Mouse (Mus musculus) limb, embryonic 14.5 days (tissue): ENCODE data around the gene Slc8a2. TPM values are rescaled to one million over a fixed set of nuclear protein-coding genes. Genes with fewer than 3 reads are reported as not detected.

Experiments
- ATAC-seq: fragments of 200-750 bp; cut with Nextera tagmentation; 2 replicates; pipeline ENCODE4 v1.8.0; 2017; ENCODE audit warnings: low read depth, moderate number of reproducible peaks, moderate TSS enrichment; ENCODE audit not compliant: low FRiP score
- DNase-seq: peaks from one replicate; pipeline ENCODE4 v3.0.0-alpha.2; 2015; ENCODE audit warnings: low spot score
- H3K27ac ChIP-seq: fragments of 300-500 bp; sonication (generic); replicated peaks from 2 replicates; pipeline ENCODE4 v1.5.1; 2014; ENCODE audit warnings: low read depth, mild to moderate bottlenecking, low read length, moderate library complexity, mixed read lengths
- H3K27me3 ChIP-seq: fragments of 300-500 bp; sonication (generic); 2 replicates; pipeline ENCODE4 v1.6.1; 2014; ENCODE audit warnings: low read length, mixed read lengths; ENCODE audit not compliant: control insufficient read depth, insufficient read depth
- H3K36me3 ChIP-seq: fragments of 300-500 bp; sonication (generic); 2 replicates; pipeline ENCODE4 v1.6.1; 2014; ENCODE audit warnings: mild to moderate bottlenecking, low read length, moderate library complexity, mixed read lengths; ENCODE audit not compliant: control insufficient read depth, insufficient read depth
- H3K4me1 ChIP-seq: fragments of 300-500 bp; sonication (generic); 2 replicates; pipeline ENCODE4 v1.6.1; 2014; ENCODE audit warnings: antibody characterized with exemption, low read length, mixed read lengths; ENCODE audit not compliant: control insufficient read depth, insufficient read depth
- H3K4me2 ChIP-seq: fragments of 300-500 bp; sonication (generic); replicated peaks from 2 replicates; pipeline ENCODE4 v1.6.1; 2014; ENCODE audit warnings: low read depth, mild to moderate bottlenecking, low read length, moderate library complexity; ENCODE audit not compliant: severe bottlenecking
- H3K4me3 ChIP-seq: fragments of 300-500 bp; sonication (generic); replicated peaks from 2 replicates; pipeline ENCODE4 v1.5.1; 2014; ENCODE audit warnings: low read length
- H3K9ac ChIP-seq: fragments of 300-500 bp; sonication (generic); 2 replicates; pipeline ENCODE4 v1.6.1; 2014; ENCODE audit warnings: mild to moderate bottlenecking, low read depth, low read length, moderate library complexity; ENCODE audit not compliant: severe bottlenecking
- H3K9me3 ChIP-seq: fragments of 300-500 bp; sonication (generic); 2 replicates; pipeline ENCODE4 v1.6.1; 2016; ENCODE audit warnings: low read length; ENCODE audit not compliant: control insufficient read depth
- POLR2A ChIP-seq: fragments of 200-500 bp; IDR thresholded peaks from 2 replicates; pipeline ENCODE4 v1.8.0; 2012; ENCODE audit warnings: inconsistent platforms, mild to moderate bottlenecking, moderate library complexity, borderline replicate concordance; ENCODE audit not compliant: insufficient read depth, insufficient read length; ENCODE audit errors: extremely low read depth
- WGBS: fragments of 180-500 bp; shearing (Covaris S2); extraction: QIAGEN DNeasy Blood & Tissue Kit; methylation state at CpG from one replicate; pipeline ENCODE4 v1.1.7; 2014; 5-methylcytosine and 5-hydroxymethylcytosine counted together
- polyA plus RNA-seq, 2 experiments: library from polyadenylated mRNA; depleted of rRNA in 1 of 2; stranded (reverse) in 1 of 2; unstranded in 1 of 2; fragments of >200 nt; fragmentation: Nextera tagmentation in 1 of 2; extraction: Ambion mirVana in 1 of 2; gene quantifications; 2 replicates each; pipeline versions ENCODE4 v1.2.1 to v1.2.3; 2012 to 2014

Gene Slc8a2
- polyA plus RNA-seq, 2 experiments: 0.28 to 7.3 TPM

DNA sequence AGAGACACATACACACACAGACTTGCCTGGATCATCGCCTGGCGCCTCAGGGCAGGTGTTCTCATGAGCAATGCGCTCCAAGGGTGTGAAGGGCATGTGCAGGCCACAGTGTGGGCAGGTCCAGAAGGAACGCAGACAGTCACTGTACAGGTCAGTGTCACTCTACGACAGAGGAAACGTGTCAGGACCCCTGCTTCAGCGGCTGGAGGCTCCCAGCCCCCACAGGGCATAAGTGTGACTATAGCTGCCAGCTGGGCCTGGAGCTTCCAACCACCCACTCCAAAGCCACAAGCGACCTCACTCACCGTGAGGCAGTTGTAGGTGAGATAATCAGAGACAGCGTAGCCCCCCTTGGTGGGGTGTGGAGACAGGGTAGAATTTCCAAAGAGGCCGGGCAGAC is 68.9 kb downstream of the Slc8a2 start:
- H3K4me1 ChIP-seq: no peaks in the 10 kb centered on the region
- H3K9me3 ChIP-seq: no peaks in the 10 kb centered on the region
- H3K4me3 ChIP-seq: no peak overlapping the region
- ATAC-seq: no peak
- DNase-seq: no peak
- no peaks in the 10 kb centered on the region for H3K27me3 ChIP-seq
- 81% methylated on average over 11 of the region's 11 CpGs for WGBS
- no peak overlapping the region for H3K4me2 ChIP-seq
- no peak for TF ChIP-seq POLR2A
- H3K9ac ChIP-seq: no peak overlapping the region
- no peak overlapping the region for H3K27ac ChIP-seq
- H3K36me3 ChIP-seq: peaks cover 60% of the 10 kb centered on the region

DNA sequence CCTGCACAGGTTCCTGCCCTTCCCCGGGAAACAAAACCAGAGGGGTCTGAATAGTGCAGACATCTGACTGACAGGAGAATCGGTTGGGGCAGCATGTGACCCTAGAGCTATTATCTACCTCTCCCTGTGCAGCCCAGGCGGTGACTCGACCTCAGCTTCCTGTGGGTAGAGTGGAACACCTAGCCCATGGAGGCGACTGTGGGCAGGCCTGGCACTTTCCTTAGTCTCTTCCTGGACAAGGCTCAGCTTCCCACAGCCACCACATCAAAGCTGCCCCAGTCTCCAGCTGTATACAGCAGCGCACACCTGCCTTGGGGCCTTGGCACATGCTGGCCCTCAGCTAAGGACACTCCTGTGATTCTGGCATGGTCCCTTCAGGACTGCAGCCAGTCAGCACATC is 71.5 kb downstream of the Slc8a2 start:
- TF ChIP-seq POLR2A: no peak
- DNase-seq: no peak
- H3K4me1 ChIP-seq: no peaks in the 10 kb centered on the region
- H3K4me2 ChIP-seq: no peak overlapping the region
- WGBS: 82% methylated on average over 6 of the region's 6 CpGs
- no peaks in the 10 kb centered on the region for H3K9me3 ChIP-seq
- ATAC-seq: no peak
- H3K4me3 ChIP-seq: no peak overlapping the region
- H3K36me3 ChIP-seq: peaks cover 83% of the 10 kb centered on the region
- H3K27me3 ChIP-seq: no peaks in the 10 kb centered on the region
- no peak overlapping the region for H3K27ac ChIP-seq
- H3K9ac ChIP-seq: no peak overlapping the region

DNA sequence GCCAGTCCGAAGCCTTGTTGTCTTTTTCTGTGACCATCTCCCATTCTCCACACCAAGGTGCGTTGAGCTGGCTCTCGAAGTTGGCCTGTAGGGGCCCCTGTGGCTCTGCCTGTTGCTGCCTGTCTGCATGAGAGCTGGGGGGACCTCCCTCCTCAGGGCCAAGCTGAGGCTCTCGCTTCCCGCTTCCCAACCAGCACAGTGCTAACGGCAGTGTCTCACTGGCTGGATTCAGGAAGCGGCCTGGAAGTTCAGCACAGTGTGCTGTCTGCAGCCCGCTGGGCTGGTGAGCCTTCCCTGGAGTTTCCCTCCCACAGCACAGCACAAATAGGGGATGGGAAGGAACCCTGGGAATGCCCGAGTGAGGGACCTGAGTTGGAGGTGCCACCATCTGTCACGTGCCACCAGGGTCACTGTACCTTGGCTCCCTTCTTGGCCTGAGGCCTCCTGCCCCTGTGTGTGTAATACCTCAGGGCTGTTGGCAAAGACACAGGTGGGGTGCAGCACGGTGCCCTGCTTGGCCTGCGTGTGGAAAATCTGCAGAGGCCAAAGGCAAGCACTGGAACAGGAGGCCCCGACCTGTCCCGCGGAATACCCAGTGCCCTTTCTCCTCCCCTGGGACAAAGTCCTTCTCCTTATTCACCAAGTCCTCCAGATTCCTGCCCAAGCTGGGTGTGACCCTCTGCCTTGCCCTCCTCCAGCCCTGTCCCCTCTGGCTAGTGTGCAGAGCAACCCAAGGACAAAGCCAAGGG is 73.3 kb downstream of the Slc8a2 start:
- TF ChIP-seq POLR2A: no peak
- H3K9me3 ChIP-seq: no peaks in the 10 kb centered on the region

DNA sequence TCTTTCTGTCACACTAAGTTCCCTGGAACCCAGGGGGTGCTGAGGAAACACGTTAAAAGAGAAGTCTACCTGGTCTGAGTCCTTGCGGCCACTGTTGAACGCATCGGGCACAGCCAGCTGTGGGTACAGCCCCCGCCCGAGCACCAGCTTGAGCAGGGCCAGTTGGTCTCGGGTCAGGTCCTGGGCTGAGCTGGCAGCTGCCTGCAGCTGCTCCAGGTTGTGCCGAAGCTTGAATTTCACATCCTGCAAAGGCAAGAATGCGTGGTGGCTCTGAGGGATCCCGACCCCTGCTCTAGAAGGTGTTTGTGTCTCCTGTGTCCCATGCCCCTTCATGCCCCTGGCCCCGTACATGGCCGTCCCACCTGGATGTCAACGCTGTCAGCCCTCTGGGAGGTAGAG is 73.9 kb downstream of the Slc8a2 start:
- no peak overlapping the region for H3K27ac ChIP-seq
- H3K27me3 ChIP-seq: no peaks in the 10 kb centered on the region
- WGBS: 89% methylated on average over 13 of the region's 13 CpGs
- peaks cover 78% of the 10 kb centered on the region for H3K36me3 ChIP-seq
- H3K4me2 ChIP-seq: no peak overlapping the region
- DNase-seq (no peak), ATAC-seq (no peak)
- no peak for TF ChIP-seq POLR2A
- H3K9me3 ChIP-seq: no peaks in the 10 kb centered on the region
- no peak overlapping the region for H3K9ac ChIP-seq
- no peak overlapping the region for H3K4me3 ChIP-seq
- no peaks in the 10 kb centered on the region for H3K4me1 ChIP-seq

More for the DNA sequence above, 73.3 kb downstream of the Slc8a2 start:
- Histone ChIP-seq H3K27ac (no peak overlapping the region), H3K4me2 (no peak overlapping the region), H3K36me3 (peaks cover 83% of the 10 kb centered on the region), H3K27me3 (no peaks in the 10 kb centered on the region), H3K4me1 (no peaks in the 10 kb centered on the region), H3K9ac (no peak overlapping the region), H3K4me3 (no peak overlapping the region)
- DNase-seq (no peak), ATAC-seq (no peak)
- 85% methylated on average over 15 of the region's 15 CpGs for WGBS

DNA sequence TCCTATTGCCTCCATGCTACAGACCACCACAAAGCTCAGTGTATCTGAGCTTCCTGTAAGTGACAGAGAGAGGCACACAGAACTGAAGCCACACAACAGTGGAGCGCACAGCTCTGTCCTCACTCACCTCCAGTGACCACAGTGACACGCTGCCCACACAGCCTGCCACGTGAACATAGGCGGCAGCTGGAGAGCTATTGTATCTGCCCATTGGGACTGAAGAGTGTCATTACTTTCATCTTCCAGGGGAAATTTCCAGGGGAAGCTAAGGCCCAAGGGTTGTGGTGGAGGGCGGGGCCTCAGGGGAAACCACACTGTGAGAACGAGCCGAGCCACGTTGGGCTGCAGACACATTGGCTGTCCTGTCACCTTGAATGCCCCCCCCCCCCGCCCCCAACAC is 75.2 kb downstream of the Slc8a2 start:
- peaks cover 76% of the 10 kb centered on the region for H3K36me3 ChIP-seq
- H3K4me3 ChIP-seq: no peak overlapping the region
- no peak for TF ChIP-seq POLR2A
- no peaks in the 10 kb centered on the region for H3K27me3 ChIP-seq
- H3K9ac ChIP-seq: no peak overlapping the region
- no peaks in the 10 kb centered on the region for H3K4me1 ChIP-seq
- H3K9me3 ChIP-seq: no peaks in the 10 kb centered on the region
- 83% methylated on average over 8 of the region's 9 CpGs for whole genome bisulfite sequencing
- H3K4me2 ChIP-seq: no peak overlapping the region
- no peak overlapping the region for H3K27ac ChIP-seq
- DNase-seq (no peak), ATAC-seq (no peak)

DNA sequence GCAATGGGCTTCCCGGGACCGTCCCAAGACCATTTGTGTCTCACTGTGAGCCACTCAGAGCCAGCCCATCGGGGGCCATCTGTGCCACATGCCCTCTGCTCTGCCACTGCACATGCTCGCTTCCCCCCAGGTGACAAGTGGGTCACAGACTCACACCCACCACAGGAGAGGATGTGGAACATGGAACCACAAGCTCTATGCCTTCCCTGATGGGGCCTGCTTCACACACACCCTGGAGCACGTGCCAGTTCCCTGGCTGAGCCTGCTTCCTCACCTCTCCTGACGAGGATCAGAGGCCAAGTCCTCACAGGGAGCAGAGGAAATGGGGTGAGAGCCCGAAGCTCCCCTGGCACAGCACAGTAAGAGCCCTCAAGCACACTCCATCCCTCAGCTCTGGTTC is 77.5 kb downstream of the Slc8a2 start:
- no peak overlapping the region for H3K4me3 ChIP-seq
- no peak overlapping the region for H3K4me2 ChIP-seq
- DNase-seq (no peak), ATAC-seq (no peak)
- no peak overlapping the region for H3K27ac ChIP-seq
- H3K36me3 ChIP-seq: peaks cover 80% of the 10 kb centered on the region
- H3K9ac ChIP-seq: no peak overlapping the region
- H3K27me3 ChIP-seq: no peaks in the 10 kb centered on the region
- no peaks in the 10 kb centered on the region for H3K4me1 ChIP-seq
- WGBS: 73% methylated on average over 7 of the region's 7 CpGs
- no peaks in the 10 kb centered on the region for H3K9me3 ChIP-seq
- no peak for TF ChIP-seq POLR2A
